Mouse (Mus musculus) intestine, embryonic 16.5 days (tissue): Measurements from ENCODE around the gene Pibf1. TPM values are rescaled to one million over a fixed set of nuclear protein-coding genes. Genes with fewer than 3 reads are reported as not detected.

Experiments used
- ATAC-seq: fragments of 200-750 bp; cut with Nextera tagmentation; 2 replicates; pipeline ENCODE4 v1.8.0; 2017; ENCODE audit warnings: moderate TSS enrichment, moderate library complexity
- H3K27ac ChIP-seq: fragments of 300-500 bp; sonication (generic); 2 replicates; pipeline ENCODE4 v1.5.1; 2014; ENCODE audit warnings: mild to moderate bottlenecking, low read length
- H3K27me3 ChIP-seq: fragments of 300-500 bp; sonication (generic); replicated peaks from 2 replicates; pipeline ENCODE4 v1.6.1; 2014; ENCODE audit warnings: low read length, control low read depth, mixed read lengths; ENCODE audit not compliant: control insufficient read depth, insufficient read depth
- H3K36me3 ChIP-seq: fragments of 300-500 bp; sonication (generic); 2 replicates; pipeline ENCODE4 v1.6.1; 2014; ENCODE audit warnings: low read length, control low read depth; ENCODE audit not compliant: control insufficient read depth, insufficient read depth
- H3K4me1 ChIP-seq: fragments of 300-500 bp; sonication (generic); 2 replicates; pipeline ENCODE4 v1.6.1; 2014; ENCODE audit warnings: low read length, control low read depth, mixed read lengths; ENCODE audit not compliant: control insufficient read depth, insufficient read depth
- H3K4me2 ChIP-seq: fragments of 300-500 bp; sonication (generic); 2 replicates; pipeline ENCODE4 v1.6.1; 2014; ENCODE audit warnings: low read depth, low read length, control low read depth
- H3K4me3 ChIP-seq: fragments of 300-500 bp; sonication (generic); 2 replicates; pipeline ENCODE4 v1.5.1; 2014; ENCODE audit warnings: mild to moderate bottlenecking, low read length
- H3K9ac ChIP-seq: fragments of 300-500 bp; sonication (generic); 2 replicates; pipeline ENCODE4 v1.6.1; 2014; ENCODE audit warnings: low read depth, low read length
- H3K9me3 ChIP-seq: fragments of 300-500 bp; sonication (generic); 2 replicates; pipeline ENCODE4 v1.6.1; 2016; ENCODE audit warnings: low read length, control low read depth; ENCODE audit not compliant: control insufficient read depth
- WGBS: fragments of 180-500 bp; shearing (Covaris S2); extraction: QIAGEN DNeasy Blood & Tissue Kit; methylation state at CpG from one replicate; pipeline ENCODE4 v1.1.7; 2014; 5-methylcytosine and 5-hydroxymethylcytosine counted together
- polyA plus RNA-seq: library from polyadenylated mRNA; unstranded; fragments of >200 nt; fragmentation: Nextera tagmentation; extraction: Ambion mirVana; gene quantifications from 2 replicates; pipeline ENCODE4 v1.2.1, GENCODE M21; 2015

The Pibf1 gene
- polyA plus RNA-seq, 1 experiment from 2014 or later, result 13.3 TPM

DNA sequence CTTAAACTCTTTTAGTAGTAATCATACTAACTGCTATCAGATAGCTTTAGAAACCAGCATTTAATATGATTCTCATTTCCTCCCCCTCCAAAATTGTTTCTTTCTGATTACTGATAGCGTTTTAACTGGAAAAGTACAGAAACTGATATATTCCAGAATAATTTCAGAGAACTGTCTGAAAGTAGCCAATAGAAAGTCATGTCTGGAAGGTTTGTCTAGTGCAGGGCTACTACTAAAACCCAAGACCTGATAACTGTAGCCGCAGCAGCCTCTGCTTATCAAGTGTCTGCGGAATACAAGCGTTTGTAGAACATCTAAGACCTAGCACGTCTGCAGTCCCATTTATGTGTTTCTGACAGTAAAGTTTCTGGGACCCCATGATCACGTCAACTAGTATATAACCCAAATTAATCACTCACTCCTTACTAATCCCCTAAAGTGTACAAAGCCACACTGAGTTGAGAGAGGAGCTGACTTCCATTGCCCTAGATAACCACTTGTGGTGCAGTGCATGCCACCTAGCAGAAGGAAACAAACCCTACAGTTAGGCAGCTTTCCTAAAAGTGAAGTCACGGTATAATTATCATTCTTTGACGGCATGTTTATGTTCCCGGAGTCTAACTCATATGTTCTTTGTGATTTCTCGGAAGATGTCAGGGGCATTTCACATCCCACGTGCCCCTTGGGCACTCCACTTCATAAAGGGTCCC, 130.0 kb downstream of the Pibf1 start:
- H3K27me3 ChIP-seq, result no peaks in the 10 kb centered on the region
- WGBS, result 85% methylated on average over 11 of the region's 11 CpGs
- no peak overlapping the region for H3K4me2 ChIP-seq
- ATAC-seq, result no peak
- H3K36me3 ChIP-seq, result peaks cover 4% of the 10 kb centered on the region; the same call in 1 of the 2 replicates
- H3K27ac ChIP-seq, result no peak overlapping the region
- H3K4me1 ChIP-seq, result no peaks in the 10 kb centered on the region
- H3K9me3 ChIP-seq, result no peaks in the 10 kb centered on the region
- H3K9ac ChIP-seq, result no peak overlapping the region
- no peak overlapping the region for H3K4me3 ChIP-seq

- H3K4me1 ChIP-seq, result no peaks in the 10 kb centered on the region
- WGBS, result 93% methylated on average over 3 of the region's 3 CpGs
- no peak overlapping the region for H3K9ac ChIP-seq
- H3K4me2 ChIP-seq, result no peak overlapping the region
- no peak overlapping the region for H3K27ac ChIP-seq
- no peaks in the 10 kb centered on the region for H3K27me3 ChIP-seq
- H3K9me3 ChIP-seq, result no peaks in the 10 kb centered on the region
- H3K4me3 ChIP-seq, result no peak overlapping the region
- H3K36me3 ChIP-seq, result peaks cover 7% of the 10 kb centered on the region
- ATAC-seq, result no peak
These were observed 133.8 kb downstream of the Pibf1 start for GRCm38 (mm10) chr14:99233056-99233455.

DNA sequence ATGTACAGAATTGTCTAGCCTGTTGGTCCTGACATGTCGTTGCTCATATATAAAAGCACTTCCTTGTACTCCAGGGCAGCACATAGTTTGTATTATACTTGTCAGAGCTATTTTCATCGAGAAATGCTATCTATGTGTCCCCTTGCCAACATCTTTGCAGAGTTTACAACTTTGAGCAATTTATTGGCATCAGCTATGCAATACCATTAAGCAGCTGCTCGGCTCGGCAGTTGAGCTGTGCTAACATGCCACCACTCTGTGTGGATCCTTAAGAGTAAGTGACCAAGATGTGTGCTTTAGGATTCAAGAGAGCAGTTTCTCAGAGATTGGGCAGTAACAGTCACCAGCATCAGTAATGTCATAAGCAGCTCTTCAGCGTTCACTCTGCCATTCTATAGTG, 137.9 kb downstream of the Pibf1 start:
- no peaks in the 10 kb centered on the region for H3K9me3 ChIP-seq
- peaks cover 7% of the 10 kb centered on the region for H3K36me3 ChIP-seq
- H3K4me1 ChIP-seq, result no peaks in the 10 kb centered on the region
- WGBS, result 58% methylated on average over 5 of the region's 5 CpGs
- no peaks in the 10 kb centered on the region for H3K27me3 ChIP-seq
- H3K27ac ChIP-seq, result no peak overlapping the region
- no peak for ATAC-seq
- no peak overlapping the region for H3K9ac ChIP-seq
- H3K4me2 ChIP-seq, result no peak overlapping the region
- no peak overlapping the region for H3K4me3 ChIP-seq

DNA sequence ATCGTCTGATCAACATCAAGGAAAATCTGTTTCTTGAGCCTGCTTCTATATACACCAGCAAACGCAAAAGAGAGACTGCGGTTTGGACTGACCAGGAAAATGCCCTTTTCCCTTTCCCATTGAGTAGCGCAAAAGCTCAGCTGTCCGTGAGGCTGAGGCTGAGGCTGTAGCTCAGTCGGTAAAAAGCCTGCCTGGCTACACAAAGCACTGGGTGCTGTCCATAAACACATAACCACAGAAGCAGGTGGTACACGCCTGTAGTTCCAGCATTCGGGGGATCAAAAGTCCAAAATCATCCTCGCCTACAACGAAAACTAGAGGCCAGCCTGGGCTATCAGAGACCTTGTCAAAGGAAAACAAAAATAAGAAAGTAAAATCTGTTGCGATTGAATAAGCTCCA, 141.3 kb downstream of the Pibf1 start:
- Histone ChIP-seq H3K9me3 (no peaks in the 10 kb centered on the region), H3K27me3 (no peaks in the 10 kb centered on the region), H3K9ac (no peak overlapping the region), H3K36me3 (no peaks in the 10 kb centered on the region), H3K4me2 (no peak overlapping the region), H3K4me1 (no peaks in the 10 kb centered on the region), H3K27ac (no peak overlapping the region), H3K4me3 (no peak overlapping the region)
- ATAC-seq, result no peak
- WGBS, result 82% methylated on average over 11 of the region's 11 CpGs

DNA sequence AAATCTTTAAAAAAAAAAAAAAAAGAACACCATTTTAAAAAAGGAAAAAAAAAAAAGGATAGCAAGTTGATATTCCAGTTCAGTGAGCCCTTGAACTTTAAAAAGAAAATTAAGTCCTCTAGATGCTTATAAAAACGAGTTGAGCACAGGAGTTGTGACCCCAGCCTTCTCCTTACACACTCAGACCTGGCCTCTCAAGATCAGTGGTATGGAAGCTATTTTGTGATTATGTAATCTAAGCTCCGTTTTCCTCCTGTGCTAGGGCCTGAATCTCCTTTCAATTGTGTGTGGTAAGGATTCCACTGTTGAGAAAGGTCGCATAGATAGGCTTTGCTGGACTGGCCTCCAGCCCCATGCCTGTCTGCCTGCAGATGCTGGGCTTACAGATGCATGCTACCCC, 145.3 kb downstream of the Pibf1 start:
- Histone ChIP-seq H3K9ac (no peak overlapping the region), H3K4me3 (no peak overlapping the region), H3K4me2 (no peak overlapping the region), H3K27ac (no peak overlapping the region), H3K9me3 (no peaks in the 10 kb centered on the region), H3K27me3 (no peaks in the 10 kb centered on the region), H3K36me3 (no peaks in the 10 kb centered on the region), H3K4me1 (no peaks in the 10 kb centered on the region)
- WGBS, result 70% methylated on average over 3 of the region's 3 CpGs
- no peak for ATAC-seq

- no peak overlapping the region for H3K4me2 ChIP-seq
- 95% methylated on average over 12 of the region's 12 CpGs for WGBS
- no peaks in the 10 kb centered on the region for H3K4me1 ChIP-seq
- ATAC-seq, result no peak
- no peaks in the 10 kb centered on the region for H3K27me3 ChIP-seq
- no peaks in the 10 kb centered on the region for H3K36me3 ChIP-seq
- no peaks in the 10 kb centered on the region for H3K9me3 ChIP-seq
- no peak overlapping the region for H3K9ac ChIP-seq
- H3K4me3 ChIP-seq, result no peak overlapping the region
- no peak overlapping the region for H3K27ac ChIP-seq
These were observed 162.8 kb downstream of the Pibf1 start for GRCm38 (mm10) chr14:99262026-99262425.

DNA sequence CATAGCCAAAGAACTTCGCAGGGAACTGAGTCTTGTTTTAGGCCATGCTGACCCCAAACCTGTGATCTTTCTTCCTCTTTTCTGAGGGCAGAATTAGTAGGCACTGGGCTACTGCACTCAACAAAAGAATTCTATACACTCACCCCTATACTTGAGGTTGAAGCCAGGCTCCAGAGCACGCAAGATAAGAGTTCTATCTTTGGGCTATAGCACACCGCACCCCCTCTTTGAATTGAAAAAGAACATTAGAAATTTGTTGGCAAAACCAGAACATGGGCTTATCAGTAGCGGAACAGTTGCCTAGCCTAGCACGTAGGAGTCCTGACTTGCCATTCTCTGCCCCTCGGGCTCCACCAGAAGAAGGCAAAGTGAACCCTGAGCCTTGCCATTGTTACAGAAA, 164.6 kb downstream of the Pibf1 start:
- H3K9me3 ChIP-seq, result no peaks in the 10 kb centered on the region
- no peak overlapping the region for H3K27ac ChIP-seq
- ATAC-seq, result no peak; the same call in 1 of the 2 replicates
- WGBS, result 94% methylated on average over 6 of the region's 6 CpGs
- no peak overlapping the region for H3K9ac ChIP-seq
- H3K4me1 ChIP-seq, result no peaks in the 10 kb centered on the region
- no peak overlapping the region for H3K4me2 ChIP-seq
- no peaks in the 10 kb centered on the region for H3K36me3 ChIP-seq
- no peaks in the 10 kb centered on the region for H3K27me3 ChIP-seq
- no peak overlapping the region for H3K4me3 ChIP-seq

DNA sequence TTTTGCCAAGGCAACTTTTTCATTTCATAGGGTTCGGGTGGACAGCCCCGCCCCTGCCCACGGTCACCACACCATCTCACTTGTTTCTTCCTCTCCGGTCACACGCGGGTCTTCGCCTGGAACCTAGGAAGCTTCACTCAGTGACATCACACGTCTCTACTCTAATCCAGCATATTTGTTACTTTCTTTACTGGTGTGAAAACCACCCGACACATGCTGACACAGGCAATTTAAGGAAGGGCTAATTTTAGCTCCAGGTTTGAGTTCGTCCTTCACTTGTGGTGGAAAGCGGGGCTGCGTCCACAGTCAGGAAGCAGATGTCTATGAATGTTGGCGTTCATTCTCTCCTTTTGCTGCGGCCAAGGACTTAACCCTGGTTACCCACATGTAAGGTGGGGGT, 166.6 kb downstream of the Pibf1 start:
- WGBS, result 90% methylated on average over 14 of the region's 14 CpGs
- no peaks in the 10 kb centered on the region for H3K36me3 ChIP-seq

GRCm38 (mm10) chr14:99266749-99267148, 167.5 kb downstream of the Pibf1 start:
- Histone ChIP-seq H3K27ac (no peak overlapping the region), H3K9ac (no peak overlapping the region), H3K27me3 (no peaks in the 10 kb centered on the region), H3K4me1 (no peaks in the 10 kb centered on the region), H3K4me3 (no peak overlapping the region), H3K4me2 (no peak overlapping the region), H3K9me3 (no peaks in the 10 kb centered on the region), H3K36me3 (no peaks in the 10 kb centered on the region)
- ATAC-seq, result no peak
- 69% methylated on average over 5 of the region's 5 CpGs for WGBS

More for the DNA sequence above, 166.6 kb downstream of the Pibf1 start:
- Histone ChIP-seq H3K4me3 (no peak overlapping the region), H3K27ac (no peak overlapping the region), H3K4me1 (no peaks in the 10 kb centered on the region), H3K27me3 (no peaks in the 10 kb centered on the region), H3K9ac (no peak overlapping the region), H3K4me2 (no peak overlapping the region), H3K9me3 (no peaks in the 10 kb centered on the region)
- ATAC-seq, result no peak

DNA sequence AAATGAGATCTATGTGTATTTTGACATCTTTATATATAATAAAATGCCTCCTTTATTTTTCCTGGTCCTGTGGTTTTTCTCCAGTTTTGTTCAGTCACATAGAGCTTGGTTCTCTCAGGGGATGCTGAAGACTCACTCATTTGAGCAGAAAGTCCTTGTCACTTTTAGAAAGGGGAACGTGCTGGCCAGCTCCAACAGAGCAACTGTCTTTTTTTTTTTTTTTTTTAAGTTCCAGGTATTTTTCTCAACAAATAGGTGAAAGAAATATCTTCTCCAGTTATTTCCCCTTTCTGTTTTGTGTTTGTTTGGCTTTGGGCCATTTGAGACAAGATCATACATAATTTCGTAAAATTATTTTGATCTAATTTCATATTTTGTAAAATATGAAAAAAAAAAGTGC, 174.8 kb downstream of the Pibf1 start:
- Histone ChIP-seq H3K4me2 (no peak overlapping the region), H3K27ac (no peak overlapping the region), H3K27me3 (no peaks in the 10 kb centered on the region), H3K9ac (no peak overlapping the region), H3K4me3 (no peak overlapping the region), H3K36me3 (no peaks in the 10 kb centered on the region), H3K9me3 (no peaks in the 10 kb centered on the region), H3K4me1 (no peaks in the 10 kb centered on the region)
- no peak for ATAC-seq
- WGBS, result 76% methylated on average over 2 of the region's 2 CpGs
